Mouse (Mus musculus) neural tube, embryonic 12.5 days (tissue): ENCODE data around the gene Gm16485. TPM values are rescaled to one million over a fixed set of nuclear protein-coding genes. Genes with fewer than 3 reads are reported as not detected.

ENCODE experiments used
- ATAC-seq: fragments of 200-750 bp; cut with Nextera tagmentation; 2 replicates; pipeline ENCODE4 v1.8.0; 2017; ENCODE audit warnings: low read depth, mild to moderate bottlenecking, moderate TSS enrichment, moderate library complexity; ENCODE audit not compliant: low FRiP score
- H3K27ac ChIP-seq: fragments of 300-500 bp; sonication (generic); 2 replicates; pipeline ENCODE4 v1.5.1; 2016
- H3K27me3 ChIP-seq: fragments of 300-500 bp; sonication (generic); replicated peaks from 2 replicates; pipeline ENCODE4 v1.6.1; 2016; ENCODE audit warnings: mild to moderate bottlenecking
- H3K36me3 ChIP-seq: fragments of 300-500 bp; sonication (generic); 2 replicates; pipeline ENCODE4 v1.6.1; 2016; ENCODE audit warnings: mild to moderate bottlenecking
- H3K4me1 ChIP-seq: fragments of 300-500 bp; sonication (generic); 2 replicates; pipeline ENCODE4 v1.6.1; 2016
- H3K4me2 ChIP-seq: fragments of 300-500 bp; sonication (generic); replicated peaks from 2 replicates; pipeline ENCODE4 v1.6.1; 2016; ENCODE audit warnings: mild to moderate bottlenecking
- H3K4me3 ChIP-seq: fragments of 300-500 bp; sonication (generic); 2 replicates; pipeline ENCODE4 v1.5.1; 2016
- H3K9ac ChIP-seq: fragments of 300-500 bp; sonication (generic); 2 replicates; pipeline ENCODE4 v1.6.1; 2016; ENCODE audit warnings: mild to moderate bottlenecking
- H3K9me3 ChIP-seq: fragments of 300-500 bp; sonication (generic); 2 replicates; pipeline ENCODE4 v1.6.1; 2016; ENCODE audit warnings: mild to moderate bottlenecking
- WGBS: fragments of 180-500 bp; shearing (Covaris S2); methylation state at CpG from one replicate; pipeline ENCODE4 v1.1.7; 2016; 5-methylcytosine and 5-hydroxymethylcytosine counted together
- polyA plus RNA-seq: library from polyadenylated mRNA; unstranded; fragments of >200 nt; fragmentation: Nextera tagmentation; extraction: Ambion mirVana; gene quantifications from 2 replicates; pipeline ENCODE4 v1.2.1, GENCODE M21; 2016

Gene Gm16485
- polyA plus RNA-seq = 0.06 TPM in 1 of 2 replicates, not detected in the other

GRCm38 (mm10) chr9:8971491-8971890, at the start of gene Gm16485:
Gm16485 (plus strand) TSS chr9:8971791.
- no peaks in the 10 kb centered on the region for H3K27me3 ChIP-seq
- no peak within 1 kb of the TSS for H3K9ac ChIP-seq
- WGBS = 75% methylated on average over 2 of the region's 2 CpGs
- H3K36me3 ChIP-seq = no peaks in the 10 kb centered on the region
- H3K4me2 ChIP-seq = no peak within 1 kb of the TSS
- no peak for ATAC-seq
- no peak within 1 kb of the TSS for H3K4me3 ChIP-seq
- H3K4me1 ChIP-seq = no peaks in the 10 kb centered on the region
- no peak within 1 kb of the TSS for H3K27ac ChIP-seq
- H3K9me3 ChIP-seq = no peaks in the 10 kb centered on the region

GRCm38 (mm10) chr9:8927561-8927960, 44.0 kb upstream of the Gm16485 start:
- WGBS = 90% methylated on average over 2 of the region's 2 CpGs
- no peak overlapping the region for H3K9ac ChIP-seq
- H3K9me3 ChIP-seq = no peaks in the 10 kb centered on the region
- H3K27me3 ChIP-seq = no peaks in the 10 kb centered on the region
- H3K36me3 ChIP-seq = no peaks in the 10 kb centered on the region
- no peaks in the 10 kb centered on the region for H3K4me1 ChIP-seq
- no peak overlapping the region for H3K27ac ChIP-seq
- no peak overlapping the region for H3K4me2 ChIP-seq
- H3K4me3 ChIP-seq = no peak overlapping the region
- no peak for ATAC-seq

DNA sequence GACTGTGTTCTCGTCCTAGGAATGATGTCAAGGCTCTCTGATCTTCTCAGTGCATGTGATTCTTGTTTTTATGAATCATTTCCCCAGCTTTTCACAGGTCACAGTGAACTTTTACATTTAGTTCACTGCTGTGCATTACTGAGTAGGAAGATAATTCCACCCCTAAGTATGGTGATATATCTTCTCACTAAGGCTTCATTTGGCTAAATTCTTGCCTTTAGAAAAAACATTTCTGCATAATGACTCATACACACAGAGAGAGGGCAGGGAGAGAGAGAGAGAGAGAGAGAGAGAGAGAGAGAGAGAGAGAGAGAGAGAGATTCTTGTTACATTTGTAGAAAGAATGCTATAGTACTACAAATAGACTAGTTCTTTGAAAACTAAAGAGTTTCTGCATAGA, 33.8 kb upstream of the Gm16485 start:
- H3K4me3 ChIP-seq = no peak overlapping the region
- no peak for ATAC-seq
- no peak overlapping the region for H3K9ac ChIP-seq
- H3K27me3 ChIP-seq = no peaks in the 10 kb centered on the region
- no peak overlapping the region for H3K27ac ChIP-seq
- 51% methylated on average over 1 of the region's 1 CpGs for WGBS
- H3K4me2 ChIP-seq = no peak overlapping the region
- no peaks in the 10 kb centered on the region for H3K36me3 ChIP-seq
- H3K4me1 ChIP-seq = no peaks in the 10 kb centered on the region
- H3K9me3 ChIP-seq = no peaks in the 10 kb centered on the region

GRCm38 (mm10) chr9:8953306-8953705, 18.3 kb upstream of the Gm16485 start:
- no peak for ATAC-seq
- Histone ChIP-seq H3K9ac (no peak overlapping the region), H3K4me1 (no peaks in the 10 kb centered on the region), H3K4me2 (no peak overlapping the region), H3K27ac (no peak overlapping the region), H3K27me3 (no peaks in the 10 kb centered on the region), H3K36me3 (no peaks in the 10 kb centered on the region), H3K9me3 (no peaks in the 10 kb centered on the region), H3K4me3 (no peak overlapping the region)

DNA sequence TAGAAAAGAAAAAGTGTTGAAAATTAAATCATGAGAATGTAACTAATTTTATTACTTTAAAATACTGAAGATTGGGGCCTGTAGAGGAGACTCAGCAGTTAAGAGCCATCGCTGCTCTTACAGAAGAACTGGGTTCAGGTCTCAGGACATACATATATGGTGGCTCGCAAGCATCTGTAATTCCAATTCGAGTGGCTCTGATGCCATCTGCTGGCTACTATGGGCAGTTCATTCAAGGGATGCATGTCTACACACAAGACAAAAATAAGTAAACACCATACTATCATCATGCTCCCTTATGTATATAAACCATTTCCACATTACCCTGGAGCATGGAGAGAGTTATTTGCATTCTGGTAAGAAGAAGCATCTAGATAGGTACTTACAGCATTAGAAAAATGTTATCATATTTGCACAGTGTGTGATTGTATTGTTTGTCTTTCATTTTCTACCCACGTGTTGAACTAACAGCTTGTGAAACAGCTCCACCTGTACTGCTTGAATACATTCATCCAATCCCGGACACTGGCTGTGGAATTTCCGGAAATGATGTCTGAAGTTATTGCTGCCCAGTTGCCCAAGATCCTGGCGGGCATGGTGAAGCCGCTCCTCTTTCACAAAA, 7.0 kb upstream of the Gm16485 start:
- WGBS = 71% methylated on average over 8 of the region's 8 CpGs
- Histone ChIP-seq H3K9me3 (no peaks in the 10 kb centered on the region), H3K4me1 (no peaks in the 10 kb centered on the region), H3K4me2 (no peak overlapping the region), H3K36me3 (no peaks in the 10 kb centered on the region), H3K27ac (no peak overlapping the region), H3K9ac (no peak overlapping the region), H3K4me3 (no peak overlapping the region), H3K27me3 (no peaks in the 10 kb centered on the region)
- ATAC-seq = peak; percentile 79

GRCm38 (mm10) chr9:8970240-8970639, 1.4 kb upstream of the Gm16485 start:
- Histone ChIP-seq H3K4me3 (no peak overlapping the region), H3K9ac (no peak overlapping the region), H3K27ac (no peak overlapping the region), H3K4me1 (no peaks in the 10 kb centered on the region), H3K27me3 (no peaks in the 10 kb centered on the region), H3K36me3 (no peaks in the 10 kb centered on the region), H3K4me2 (no peak overlapping the region), H3K9me3 (no peaks in the 10 kb centered on the region)
- 64% methylated on average over 7 of the region's 7 CpGs for WGBS
- no peak for ATAC-seq

DNA sequence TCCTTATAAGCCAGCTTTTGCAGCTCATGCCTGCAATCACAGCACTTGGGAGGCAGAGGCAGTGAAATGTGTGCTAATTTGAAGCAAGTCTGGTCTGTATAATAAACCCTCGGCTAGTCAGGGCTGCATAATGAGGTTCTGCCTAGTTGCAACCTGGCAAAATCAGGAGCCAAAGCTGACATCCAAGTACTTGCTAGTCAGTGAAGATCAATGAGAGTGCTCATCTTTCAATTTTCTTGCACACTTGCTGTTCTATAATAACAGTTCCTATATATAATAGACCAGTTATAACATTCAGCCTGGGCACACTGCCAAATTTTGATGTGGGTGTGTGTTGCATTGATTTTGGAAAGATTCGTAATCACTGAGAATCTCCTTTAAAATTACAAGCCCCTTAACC, 6.2 kb downstream of the Gm16485 start:
- 54% methylated on average over 2 of the region's 2 CpGs for WGBS
- ATAC-seq = no peak

DNA sequence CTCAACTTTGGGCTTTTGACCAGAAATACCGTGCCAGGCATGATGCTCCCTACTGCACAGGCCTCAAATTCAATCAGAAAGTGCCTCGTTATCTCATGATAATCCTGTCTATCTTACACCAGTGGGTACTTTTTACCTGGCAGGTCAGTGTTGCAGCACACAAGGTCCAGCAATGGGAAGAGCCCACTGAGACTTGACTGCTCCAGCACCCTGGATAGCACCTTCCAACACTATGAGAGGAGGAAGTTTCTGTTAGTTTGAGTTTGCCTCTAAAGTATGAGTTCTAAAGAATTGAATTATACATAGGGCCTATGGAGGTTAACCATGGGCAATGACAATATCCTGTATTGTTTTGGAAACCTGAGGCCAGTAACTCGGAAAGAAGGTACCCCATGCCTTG, 10.7 kb downstream of the Gm16485 start:
- 81% methylated on average over 3 of the region's 3 CpGs for WGBS
- H3K4me1 ChIP-seq = no peaks in the 10 kb centered on the region
- H3K4me3 ChIP-seq = no peak overlapping the region
- H3K27ac ChIP-seq = no peak overlapping the region
- H3K9ac ChIP-seq = no peak overlapping the region
- no peak overlapping the region for H3K4me2 ChIP-seq
- H3K36me3 ChIP-seq = no peaks in the 10 kb centered on the region
- H3K9me3 ChIP-seq = no peaks in the 10 kb centered on the region
- H3K27me3 ChIP-seq = no peaks in the 10 kb centered on the region
- ATAC-seq = no peak

More for the DNA sequence above, 6.2 kb downstream of the Gm16485 start:
- no peaks in the 10 kb centered on the region for H3K4me1 ChIP-seq
- H3K9me3 ChIP-seq = no peaks in the 10 kb centered on the region
- H3K4me3 ChIP-seq = no peak overlapping the region
- no peak overlapping the region for H3K27ac ChIP-seq
- no peak overlapping the region for H3K4me2 ChIP-seq
- H3K36me3 ChIP-seq = no peaks in the 10 kb centered on the region
- no peak overlapping the region for H3K9ac ChIP-seq
- H3K27me3 ChIP-seq = no peaks in the 10 kb centered on the region

DNA sequence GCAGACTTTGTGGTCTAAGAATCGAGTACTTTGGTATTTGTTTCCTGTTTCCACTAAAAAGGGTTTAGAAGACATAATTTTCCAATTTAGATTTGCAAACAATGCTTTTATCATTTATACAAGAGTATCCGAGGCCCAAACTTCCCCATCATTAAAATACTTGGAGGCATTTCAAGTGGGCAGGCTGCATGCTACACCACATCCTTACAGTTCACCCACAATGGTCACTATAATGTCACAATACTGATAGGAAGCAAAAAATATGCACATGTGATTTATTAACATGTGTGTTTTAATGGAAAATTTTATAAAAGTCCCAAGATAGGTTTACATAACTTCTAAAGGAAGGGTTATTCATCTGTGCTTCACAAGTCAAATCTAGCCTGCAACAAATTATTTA, 24.9 kb downstream of the Gm16485 start:
- no peaks in the 10 kb centered on the region for H3K4me1 ChIP-seq
- WGBS = 86% methylated on average over 2 of the region's 2 CpGs
- H3K4me2 ChIP-seq = no peak overlapping the region
- ATAC-seq = no peak
- H3K27ac ChIP-seq = no peak overlapping the region
- no peaks in the 10 kb centered on the region for H3K9me3 ChIP-seq
- H3K4me3 ChIP-seq = no peak overlapping the region
- no peaks in the 10 kb centered on the region for H3K27me3 ChIP-seq
- no peak overlapping the region for H3K9ac ChIP-seq
- H3K36me3 ChIP-seq = no peaks in the 10 kb centered on the region

DNA sequence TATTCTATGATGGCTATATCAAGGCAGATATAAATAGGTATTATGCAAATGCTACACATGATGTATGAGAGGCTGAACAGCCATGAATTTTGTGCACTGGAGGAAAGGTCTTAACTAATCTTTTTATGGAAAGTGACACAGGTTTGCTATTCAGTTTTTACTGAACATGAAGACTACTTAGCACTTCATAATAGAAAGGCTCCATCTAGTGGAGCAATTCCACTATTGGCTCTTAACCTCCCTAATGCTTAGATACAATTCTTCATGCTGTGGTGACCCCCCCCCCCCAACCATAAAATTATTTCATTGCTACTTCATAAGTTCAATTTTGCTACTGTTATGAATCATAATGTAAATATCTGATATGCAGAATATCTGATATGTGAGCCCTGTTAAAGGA, 29.6 kb downstream of the Gm16485 start:
- H3K27ac ChIP-seq = no peak overlapping the region
- H3K36me3 ChIP-seq = peaks cover 2% of the 10 kb centered on the region; the same call in 1 of the 2 replicates
- H3K4me2 ChIP-seq = no peak overlapping the region
- no peaks in the 10 kb centered on the region for H3K4me1 ChIP-seq
- no peak overlapping the region for H3K4me3 ChIP-seq
- H3K9me3 ChIP-seq = no peaks in the 10 kb centered on the region
- no peaks in the 10 kb centered on the region for H3K27me3 ChIP-seq
- no peak overlapping the region for H3K9ac ChIP-seq
- ATAC-seq = no peak

GRCm38 (mm10) chr9:9015108-9015507, 43.5 kb downstream of the Gm16485 start:
- no peaks in the 10 kb centered on the region; the same call in 1 of the 2 replicates for H3K36me3 ChIP-seq
- no peak overlapping the region for H3K27ac ChIP-seq
- H3K27me3 ChIP-seq = no peaks in the 10 kb centered on the region
- H3K4me3 ChIP-seq = no peak overlapping the region
- H3K9ac ChIP-seq = no peak overlapping the region
- H3K4me1 ChIP-seq = no peaks in the 10 kb centered on the region
- H3K4me2 ChIP-seq = no peak overlapping the region
- H3K9me3 ChIP-seq = no peaks in the 10 kb centered on the region
- 95% methylated on average over 2 of the region's 2 CpGs for WGBS
- ATAC-seq = no peak
